Mouse (Mus musculus) embryonic facial prominence, embryonic 13.5 days (tissue): ENCODE measurements at regions not wholly inside any gene's neighbourhood (a gene's known extent, or its start where the extent isn't known, plus 50 kb on each side); places are given as distances from the start of the nearest gene placed in this dataset.

Source experiments
- ATAC-seq: fragments of 200-750 bp; cut with Nextera tagmentation; 2 replicates; pipeline ENCODE4 v1.8.0; 2017; ENCODE audit warnings: low read depth; ENCODE audit not compliant: insufficient number of reproducible peaks, insufficient read depth, low FRiP score, low TSS enrichment
- H3K27ac ChIP-seq: fragments of 300-500 bp; sonication (generic); 2 replicates; pipeline ENCODE4 v1.5.1; 2015; ENCODE audit warnings: moderate library complexity, mild to moderate bottlenecking, inconsistent platforms
- H3K27me3 ChIP-seq: fragments of 300-500 bp; sonication (generic); 2 replicates; pipeline ENCODE4 v1.6.1; 2015; ENCODE audit warnings: mild to moderate bottlenecking, inconsistent platforms
- H3K36me3 ChIP-seq: fragments of 300-500 bp; sonication (generic); 2 replicates; pipeline ENCODE4 v1.6.1; 2015; ENCODE audit warnings: mild to moderate bottlenecking, inconsistent platforms
- H3K4me1 ChIP-seq: fragments of 300-500 bp; sonication (generic); 2 replicates; pipeline ENCODE4 v1.6.1; 2015; ENCODE audit warnings: inconsistent platforms
- H3K4me2 ChIP-seq: fragments of 300-500 bp; sonication (generic); 2 replicates; pipeline ENCODE4 v1.6.1; 2015; ENCODE audit warnings: moderate library complexity, mild to moderate bottlenecking, inconsistent platforms
- H3K4me3 ChIP-seq: fragments of 300-500 bp; sonication (generic); 2 replicates; pipeline ENCODE4 v1.5.1; 2015; ENCODE audit warnings: mild to moderate bottlenecking, inconsistent platforms
- H3K9ac ChIP-seq: fragments of 300-500 bp; sonication (generic); 2 replicates; pipeline ENCODE4 v1.6.1; 2015; ENCODE audit warnings: mild to moderate bottlenecking, inconsistent platforms
- H3K9me3 ChIP-seq: fragments of 300-500 bp; sonication (generic); 2 replicates; pipeline ENCODE4 v1.6.1; 2016; ENCODE audit warnings: inconsistent platforms
- WGBS: fragments of 180-500 bp; shearing (Covaris S2); methylation state at CpG from one replicate; pipeline ENCODE4 v1.1.7; 2015; ENCODE audit warnings: mixed read lengths; 5-methylcytosine and 5-hydroxymethylcytosine counted together

DNA sequence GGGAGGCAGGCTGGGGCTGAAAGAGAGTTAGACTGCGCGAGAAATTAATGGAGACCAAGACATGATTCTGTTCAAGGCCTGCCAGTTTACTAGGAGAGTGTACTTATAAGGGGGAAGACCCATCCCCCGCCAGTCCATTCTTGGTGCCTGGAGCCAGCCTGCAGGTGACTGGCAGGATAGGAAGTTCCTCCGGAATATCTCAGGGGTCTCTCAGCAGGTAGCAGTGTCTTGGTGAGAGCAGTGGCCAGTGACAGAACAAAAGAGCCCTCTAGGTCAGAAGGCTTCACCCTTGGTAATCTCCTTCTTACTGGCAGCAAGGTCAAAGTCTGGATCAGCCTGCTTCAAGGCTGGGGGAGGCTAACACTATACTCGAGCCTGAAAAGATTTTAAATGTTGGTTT is 83.7 kb upstream of the Zfp804b start:
- no peaks in the 10 kb centered on the region for H3K4me1 ChIP-seq
- H3K27ac ChIP-seq, result no peak overlapping the region
- H3K36me3 ChIP-seq, result no peaks in the 10 kb centered on the region
- 42% methylated on average over 5 of the region's 5 CpGs for WGBS
- ATAC-seq, result no peak
- H3K27me3 ChIP-seq, result no peaks in the 10 kb centered on the region
- H3K9ac ChIP-seq, result no peak overlapping the region
- H3K4me3 ChIP-seq, result no peak overlapping the region
- H3K4me2 ChIP-seq, result no peak overlapping the region
- no peaks in the 10 kb centered on the region for H3K9me3 ChIP-seq

DNA sequence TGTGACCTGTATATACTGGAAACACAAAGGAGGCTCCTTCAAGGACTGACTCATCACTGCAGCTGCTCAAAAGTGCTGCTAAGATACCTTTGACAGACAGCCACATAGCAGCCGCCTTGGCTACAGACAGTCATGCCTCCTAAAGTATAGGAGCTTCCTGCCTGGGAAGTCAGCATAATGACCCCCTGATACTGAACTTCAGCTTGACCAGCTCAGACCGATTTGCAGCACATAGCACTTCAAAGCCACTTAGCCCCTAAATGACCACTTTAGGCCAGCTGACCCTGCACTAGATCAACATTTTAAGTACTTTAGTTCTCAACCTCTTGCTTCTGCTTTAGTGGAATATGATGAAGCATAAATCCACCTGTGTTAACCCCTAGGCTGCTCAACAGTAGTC is 91.9 kb upstream of the Zfp804b start:
- no peak for ATAC-seq

GRCm38 (mm10) chr5:7448001-7448400 is 103.4 kb upstream of the Zfp804b start:
- ATAC-seq, result no peak
- Histone ChIP-seq H3K27ac (no peak overlapping the region), H3K36me3 (no peaks in the 10 kb centered on the region), H3K27me3 (no peaks in the 10 kb centered on the region), H3K9me3 (no peaks in the 10 kb centered on the region), H3K4me3 (no peak overlapping the region), H3K4me2 (no peak overlapping the region), H3K4me1 (no peaks in the 10 kb centered on the region), H3K9ac (no peak overlapping the region)
- 89% methylated on average over 2 of the region's 2 CpGs for WGBS

More for the DNA sequence above, 91.9 kb upstream of the Zfp804b start:
- no peaks in the 10 kb centered on the region for H3K27me3 ChIP-seq
- no peak overlapping the region for H3K4me2 ChIP-seq
- WGBS, result 69% methylated on average over 2 of the region's 2 CpGs
- H3K4me1 ChIP-seq, result no peaks in the 10 kb centered on the region
- H3K9ac ChIP-seq, result no peak overlapping the region
- no peak overlapping the region for H3K27ac ChIP-seq
- H3K4me3 ChIP-seq, result no peak overlapping the region
- H3K9me3 ChIP-seq, result no peaks in the 10 kb centered on the region
- no peaks in the 10 kb centered on the region for H3K36me3 ChIP-seq

DNA sequence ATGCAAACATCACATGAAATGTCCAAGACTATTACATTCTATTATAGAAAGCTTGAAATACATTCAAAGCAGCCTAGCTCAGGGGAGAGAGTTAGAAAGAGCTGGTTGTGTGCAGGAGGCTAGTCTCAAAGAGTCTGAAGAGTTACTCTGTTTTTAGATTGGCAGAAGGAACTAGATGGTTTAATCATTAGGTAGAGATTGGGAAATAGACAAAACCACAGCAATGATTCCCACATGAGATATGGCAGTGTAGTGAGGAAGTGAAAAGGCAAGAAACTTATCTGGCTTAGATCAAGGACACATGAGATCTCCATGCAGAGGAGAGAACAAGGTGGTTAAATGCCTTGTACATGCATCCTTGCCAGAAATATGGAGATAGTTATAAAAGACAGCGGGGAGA is 110.3 kb upstream of the Zfp804b start:
- H3K4me1 ChIP-seq, result no peaks in the 10 kb centered on the region
- WGBS, result 79% methylated on average over 1 of the region's 1 CpGs

DNA sequence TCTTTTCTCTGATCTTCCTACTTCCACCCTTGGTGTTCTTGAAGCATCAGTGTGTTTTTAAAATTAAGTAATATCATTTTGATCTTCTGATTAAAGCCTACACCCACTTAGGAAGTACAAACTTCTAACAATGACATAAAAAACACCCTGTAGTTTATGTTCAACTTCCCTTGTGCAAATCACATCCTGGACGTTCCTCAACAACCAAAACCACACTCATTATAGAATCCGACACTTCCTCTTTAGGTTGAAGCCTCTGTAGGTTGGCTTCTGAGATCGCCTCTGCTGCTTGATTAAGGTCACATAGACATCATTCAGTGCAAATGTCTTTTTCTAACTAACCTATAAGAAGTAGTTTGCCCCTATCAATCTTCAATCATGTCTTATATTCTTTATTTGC is 112.5 kb upstream of the Zfp804b start:
- Histone ChIP-seq H3K27ac (no peak overlapping the region), H3K27me3 (no peaks in the 10 kb centered on the region), H3K9ac (no peak overlapping the region), H3K4me1 (no peaks in the 10 kb centered on the region), H3K9me3 (no peaks in the 10 kb centered on the region), H3K36me3 (no peaks in the 10 kb centered on the region), H3K4me3 (no peak overlapping the region), H3K4me2 (no peak overlapping the region)
- WGBS, result 69% methylated on average over 3 of the region's 3 CpGs
- ATAC-seq, result no peak

More for the DNA sequence above, 110.3 kb upstream of the Zfp804b start:
- Histone ChIP-seq H3K27ac (no peak overlapping the region), H3K27me3 (no peaks in the 10 kb centered on the region), H3K9me3 (no peaks in the 10 kb centered on the region), H3K36me3 (no peaks in the 10 kb centered on the region), H3K9ac (no peak overlapping the region), H3K4me3 (no peak overlapping the region), H3K4me2 (no peak overlapping the region)
- ATAC-seq, result no peak

DNA sequence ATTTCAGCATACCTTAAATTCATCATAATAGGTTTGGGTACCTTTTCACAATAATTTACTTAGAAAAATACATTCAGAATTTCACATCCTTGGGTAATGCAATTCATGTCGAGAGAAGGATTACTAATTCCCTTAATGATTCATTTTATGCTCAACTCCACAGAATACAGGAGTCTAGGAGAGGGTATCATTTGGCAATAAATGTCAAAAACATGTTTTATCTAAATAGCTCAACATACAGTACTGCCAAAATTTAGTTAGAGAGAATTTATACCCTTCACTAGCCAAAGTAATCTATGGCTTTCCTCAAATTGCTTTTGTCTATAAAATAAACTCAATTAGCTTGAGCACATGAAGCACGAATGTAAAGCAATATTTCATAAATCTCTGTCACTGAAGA is 144.6 kb upstream of the Zfp804b start:
- no peaks in the 10 kb centered on the region for H3K4me1 ChIP-seq
- no peak overlapping the region for H3K4me2 ChIP-seq
- H3K4me3 ChIP-seq, result no peak overlapping the region
- H3K27ac ChIP-seq, result no peak overlapping the region
- H3K9ac ChIP-seq, result no peak overlapping the region
- ATAC-seq, result no peak
- WGBS, result 54% methylated on average over 2 of the region's 2 CpGs
- H3K27me3 ChIP-seq, result no peaks in the 10 kb centered on the region
- H3K9me3 ChIP-seq, result no peaks in the 10 kb centered on the region
- H3K36me3 ChIP-seq, result no peaks in the 10 kb centered on the region

GRCm38 (mm10) chr5:7489602-7490001 is 145.0 kb upstream of the Zfp804b start:
- H3K4me3 ChIP-seq, result no peak overlapping the region
- ATAC-seq, result no peak
- no peak overlapping the region for H3K27ac ChIP-seq
- no peak overlapping the region for H3K4me2 ChIP-seq
- no peaks in the 10 kb centered on the region for H3K36me3 ChIP-seq
- no peaks in the 10 kb centered on the region for H3K4me1 ChIP-seq
- H3K9ac ChIP-seq, result no peak overlapping the region
- no peaks in the 10 kb centered on the region for H3K9me3 ChIP-seq
- 66% methylated on average over 3 of the region's 3 CpGs for WGBS
- no peaks in the 10 kb centered on the region for H3K27me3 ChIP-seq

DNA sequence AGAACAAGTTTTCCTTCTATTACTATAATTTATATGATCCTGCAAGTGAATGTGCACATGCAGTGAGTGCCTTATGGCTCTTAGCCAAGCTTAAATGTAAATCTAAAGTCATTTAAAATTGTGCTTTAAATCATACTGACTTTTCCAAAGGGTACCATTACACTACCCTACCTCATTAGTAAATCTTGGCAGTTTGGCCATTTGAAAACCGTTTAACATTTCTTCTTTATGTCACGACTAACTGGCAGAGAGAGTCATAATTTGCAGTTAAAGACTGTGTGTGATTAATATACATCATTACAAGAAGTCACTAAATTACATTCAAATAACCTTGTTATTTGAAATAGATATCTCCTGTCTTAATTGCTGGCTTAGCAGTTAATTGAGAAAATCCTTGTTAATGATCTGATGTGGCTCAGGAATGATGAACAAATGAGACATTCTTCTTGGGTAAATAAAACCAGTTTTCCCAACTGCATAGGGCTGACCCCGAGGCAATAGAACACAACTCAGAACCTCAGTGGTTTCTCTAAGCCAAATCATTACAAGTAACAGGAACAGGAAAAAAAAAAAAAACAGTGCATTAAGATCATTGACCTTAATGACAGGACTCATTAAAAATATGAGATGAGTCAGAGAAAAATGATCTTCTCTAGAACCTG is 173.1 kb upstream of the Zfp804b start:
- no peaks in the 10 kb centered on the region for H3K36me3 ChIP-seq
- no peaks in the 10 kb centered on the region for H3K4me1 ChIP-seq
- H3K4me3 ChIP-seq, result no peak overlapping the region
- no peak overlapping the region for H3K9ac ChIP-seq
- no peak overlapping the region for H3K27ac ChIP-seq
- H3K4me2 ChIP-seq, result no peak overlapping the region
- 32% methylated on average over 3 of the region's 3 CpGs for WGBS
- H3K9me3 ChIP-seq, result no peaks in the 10 kb centered on the region
- H3K27me3 ChIP-seq, result no peaks in the 10 kb centered on the region
- ATAC-seq, result no peak

- ATAC-seq, result no peak
- Histone ChIP-seq H3K27ac (no peak overlapping the region), H3K4me3 (no peak overlapping the region), H3K36me3 (no peaks in the 10 kb centered on the region), H3K27me3 (no peaks in the 10 kb centered on the region), H3K4me1 (no peaks in the 10 kb centered on the region), H3K9ac (no peak overlapping the region), H3K4me2 (no peak overlapping the region), H3K9me3 (no peaks in the 10 kb centered on the region)
- 82% methylated on average over 1 of the region's 1 CpGs for WGBS
These were observed 188.2 kb upstream of the Zfp804b start for GRCm38 (mm10) chr5:7532686-7533199.

- ATAC-seq, result no peak
- WGBS, result 66% methylated on average over 2 of the region's 2 CpGs
- H3K4me1 ChIP-seq, result 0 out of 2 replicates have a peak, but pooled peaks cover 6% of the 10 kb centered on the region
- H3K4me3 ChIP-seq, result no peak overlapping the region
- no peak overlapping the region for H3K27ac ChIP-seq
- H3K27me3 ChIP-seq, result no peaks in the 10 kb centered on the region
- H3K9ac ChIP-seq, result no peak overlapping the region
- no peaks in the 10 kb centered on the region for H3K36me3 ChIP-seq
- H3K9me3 ChIP-seq, result no peaks in the 10 kb centered on the region
- H3K4me2 ChIP-seq, result no peak overlapping the region
These were observed 195.5 kb upstream of the Zfp804b start for GRCm38 (mm10) chr5:7539812-7540645.

DNA sequence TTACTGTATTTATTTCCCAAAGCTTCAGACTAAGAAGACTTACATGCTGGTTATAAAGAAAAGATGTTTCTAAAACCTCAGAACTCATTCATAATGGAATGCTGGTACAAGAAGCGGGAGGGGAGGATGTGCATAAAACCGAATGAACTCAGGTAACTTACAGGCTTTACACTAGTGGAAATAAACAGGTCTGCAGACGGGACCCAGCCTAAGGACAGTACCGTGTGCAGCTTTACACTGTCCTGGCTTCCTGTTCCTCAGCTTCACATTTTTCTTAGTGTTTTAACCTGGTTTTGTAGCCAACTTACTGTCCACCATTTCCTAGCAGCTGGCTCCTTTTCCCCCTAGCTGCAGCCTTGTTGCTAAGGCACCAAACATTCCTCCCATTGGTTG is 196.1 kb upstream of the Zfp804b start:
- Histone ChIP-seq H3K27me3 (no peaks in the 10 kb centered on the region), H3K9me3 (no peaks in the 10 kb centered on the region), H3K4me1 (0 out of 2 replicates have a peak, but pooled peaks cover 6% of the 10 kb centered on the region), H3K27ac (no peak overlapping the region), H3K4me2 (no peak overlapping the region), H3K4me3 (no peak overlapping the region), H3K36me3 (no peaks in the 10 kb centered on the region), H3K9ac (no peak overlapping the region)
- WGBS, result 68% methylated on average over 4 of the region's 4 CpGs
- no peak for ATAC-seq

GRCm38 (mm10) chr5:7543857-7544256 is 199.3 kb upstream of the Zfp804b start:
- Histone ChIP-seq H3K4me2 (no peak overlapping the region), H3K9ac (no peak overlapping the region), H3K27me3 (no peaks in the 10 kb centered on the region), H3K4me1 (0 out of 2 replicates have a peak, but pooled peaks cover 6% of the 10 kb centered on the region), H3K36me3 (no peaks in the 10 kb centered on the region), H3K4me3 (no peak overlapping the region), H3K9me3 (no peaks in the 10 kb centered on the region), H3K27ac (no peak overlapping the region)
- 60% methylated on average over 3 of the region's 3 CpGs for WGBS
- ATAC-seq, result no peak
